Mouse (Mus musculus) macrophage (primary cell): ENCODE measurements at regions not wholly inside any gene's neighbourhood (a gene's known extent, or its start where the extent isn't known, plus 50 kb on each side); places are given as distances from the start of the nearest gene placed in this dataset.

Experiments used
- H3K27ac ChIP-seq: fragments of 350-480 bp; formaldehyde crosslinking; 2 replicates; pipeline ENCODE4 v1.9.0; 2021
- H3K36me3 ChIP-seq: fragments of 350-480 bp; formaldehyde crosslinking; 2 replicates; pipeline ENCODE4 v1.9.0; 2021; ENCODE audit errors: inconsistent target
- H3K4me3 ChIP-seq: fragments of 350-480 bp; formaldehyde crosslinking; 2 replicates; pipeline ENCODE4 v1.9.0; 2021; ENCODE audit errors: inconsistent target
- H3K79me2 ChIP-seq: fragments of 350-480 bp; formaldehyde crosslinking; 2 replicates; pipeline ENCODE4 v1.9.0; 2021; ENCODE audit errors: inconsistent target
- WGBS: methylation state at CpG from one replicate; pipeline ENCODE4 v1.1.7; 2026; ENCODE audit warnings: inconsistent platforms; ENCODE audit not compliant: missing documents; 5-methylcytosine and 5-hydroxymethylcytosine counted together

- 96% methylated on average over 4 of the region's 5 CpGs for WGBS
- Histone ChIP-seq H3K27ac (no peak overlapping the region), H3K4me3 (no peak overlapping the region), H3K79me2 (no peaks in the 10 kb centered on the region), H3K36me3 (no peaks in the 10 kb centered on the region)
These were observed 54.7 kb downstream of the Hes1 start for GRCm38 (mm10) chr16:30118876-30119275.

- Histone ChIP-seq H3K79me2 (no peaks in the 10 kb centered on the region), H3K4me3 (no peak overlapping the region), H3K36me3 (no peaks in the 10 kb centered on the region), H3K27ac (no peak overlapping the region)
- WGBS, result 84% methylated on average over 27 of the region's 30 CpGs
These were observed 56.4 kb downstream of the Hes1 start for GRCm38 (mm10) chr16:30120330-30121265.

- 90% methylated on average over 6 of the region's 6 CpGs for WGBS
- H3K4me3 ChIP-seq, result no peak overlapping the region
- no peaks in the 10 kb centered on the region for H3K79me2 ChIP-seq
- no peaks in the 10 kb centered on the region for H3K36me3 ChIP-seq
- H3K27ac ChIP-seq, result no peak overlapping the region
These were observed 57.4 kb downstream of the Hes1 start for GRCm38 (mm10) chr16:30121596-30121995.

GRCm38 (mm10) chr16:30122211-30123070 lies 58.3 kb downstream of the Hes1 start:
- 80% methylated on average over 28 of the region's 29 CpGs for WGBS
- Histone ChIP-seq H3K79me2 (no peaks in the 10 kb centered on the region), H3K36me3 (no peaks in the 10 kb centered on the region), H3K27ac (no peak overlapping the region), H3K4me3 (no peak overlapping the region)

GRCm38 (mm10) chr16:30127015-30127414 lies 62.8 kb downstream of the Hes1 start:
- no peaks in the 10 kb centered on the region for H3K79me2 ChIP-seq
- no peak overlapping the region for H3K27ac ChIP-seq
- WGBS, result 93% methylated on average over 10 of the region's 10 CpGs
- no peaks in the 10 kb centered on the region for H3K36me3 ChIP-seq
- no peak overlapping the region for H3K4me3 ChIP-seq

GRCm38 (mm10) chr16:30128787-30129186 lies 64.6 kb downstream of the Hes1 start:
- 12% methylated on average over 8 of the region's 8 CpGs for WGBS
- no peak overlapping the region for H3K4me3 ChIP-seq
- H3K79me2 ChIP-seq, result no peaks in the 10 kb centered on the region
- H3K27ac ChIP-seq, result no peak overlapping the region
- no peaks in the 10 kb centered on the region for H3K36me3 ChIP-seq

- Histone ChIP-seq H3K79me2 (no peaks in the 10 kb centered on the region), H3K4me3 (no peak overlapping the region), H3K36me3 (no peaks in the 10 kb centered on the region), H3K27ac (no peak overlapping the region)
- whole genome bisulfite sequencing, result 89% methylated on average over 16 of the region's 17 CpGs
These were observed 65.3 kb downstream of the Hes1 start for GRCm38 (mm10) chr16:30129218-30130112.

- Histone ChIP-seq H3K79me2 (no peaks in the 10 kb centered on the region), H3K4me3 (no peak overlapping the region), H3K36me3 (no peaks in the 10 kb centered on the region), H3K27ac (no peak overlapping the region)
- 99% methylated on average over 4 of the region's 4 CpGs for WGBS
These were observed 65.9 kb downstream of the Hes1 start for GRCm38 (mm10) chr16:30130113-30130471.

GRCm38 (mm10) chr16:30132086-30132485 lies 67.9 kb downstream of the Hes1 start:
- Histone ChIP-seq H3K36me3 (no peaks in the 10 kb centered on the region), H3K79me2 (no peaks in the 10 kb centered on the region), H3K4me3 (no peak overlapping the region), H3K27ac (no peak overlapping the region)
- WGBS, result 92% methylated on average over 7 of the region's 7 CpGs

GRCm38 (mm10) chr16:30134642-30135165 lies 70.5 kb downstream of the Hes1 start:
- H3K4me3 ChIP-seq, result no peak overlapping the region
- H3K27ac ChIP-seq, result no peak overlapping the region
- H3K79me2 ChIP-seq, result no peaks in the 10 kb centered on the region
- WGBS, result 71% methylated on average over 5 of the region's 6 CpGs
- no peaks in the 10 kb centered on the region for H3K36me3 ChIP-seq

GRCm38 (mm10) chr16:30136849-30137248 lies 72.7 kb downstream of the Hes1 start:
- H3K36me3 ChIP-seq, result no peaks in the 10 kb centered on the region
- H3K27ac ChIP-seq, result no peak overlapping the region
- no peak overlapping the region for H3K4me3 ChIP-seq
- H3K79me2 ChIP-seq, result no peaks in the 10 kb centered on the region
- WGBS, result 79% methylated on average over 5 of the region's 5 CpGs

- Histone ChIP-seq H3K79me2 (no peaks in the 10 kb centered on the region), H3K27ac (no peak overlapping the region), H3K36me3 (no peaks in the 10 kb centered on the region), H3K4me3 (no peak overlapping the region)
- 100% methylated on average over 1 of the region's 1 CpGs for WGBS
These were observed 73.6 kb downstream of the Hes1 start for GRCm38 (mm10) chr16:30137812-30138211.

GRCm38 (mm10) chr16:30144818-30145464 lies 80.8 kb downstream of the Hes1 start:
- Histone ChIP-seq H3K79me2 (no peaks in the 10 kb centered on the region), H3K36me3 (no peaks in the 10 kb centered on the region), H3K4me3 (no peak overlapping the region), H3K27ac (no peak overlapping the region)
- 55% methylated on average over 10 of the region's 13 CpGs for WGBS
